Mouse (Mus musculus) CH12.LX (cell line): ENCODE data around the gene Arf6. TPM values are rescaled to one million over a fixed set of nuclear protein-coding genes. Genes with fewer than 3 reads are reported as not detected.
A peak's percentile ranks its signal among the peaks of the same experiment; 100 is the strongest.

Experiments
- DNase-seq: peaks from one replicate; pipeline ENCODE4 v3.0.0-alpha.2; 2013; ENCODE audit errors: extremely low read depth
- H3K27ac ChIP-seq: 2 replicates; pipeline ENCODE4 v1.5.1; 2012; ENCODE audit warnings: low read depth, mild to moderate bottlenecking, control low read depth, moderate library complexity; ENCODE audit not compliant: insufficient read depth
- H3K27me3 ChIP-seq: replicated peaks from 2 replicates; pipeline ENCODE3; 2012; ENCODE audit warnings: inconsistent platforms
- H3K36me3 ChIP-seq, 2 experiments: replicated peaks in 1 of 2; 2 replicates each; pipeline versions ENCODE3 to v1.6.1; 2012; ENCODE audit warnings: inconsistent platforms in 1 of 2, low read length in 1 of 2, mild to moderate bottlenecking in 1 of 2, mixed read lengths in 1 of 2, moderate library complexity in 1 of 2; ENCODE audit not compliant: control insufficient read depth in 1 of 2, insufficient read depth in 1 of 2
- H3K4me1 ChIP-seq, 2 experiments: 2 replicates each; pipeline ENCODE4 v1.6.1; 2012; ENCODE audit warnings: inconsistent platforms in 1 of 2, moderate library complexity in 1 of 2; ENCODE audit not compliant: insufficient read depth in 2 of 2, control insufficient read depth in 1 of 2
- H3K4me2 ChIP-seq: 2 replicates; pipeline ENCODE4 v1.6.1; 2012; ENCODE audit warnings: low read depth, mild to moderate bottlenecking, control low read depth; ENCODE audit not compliant: poor library complexity, insufficient read depth, severe bottlenecking
- H3K4me3 ChIP-seq, 3 experiments: fragments of 150-350 bp in 1 of 3; sonication (generic) in 1 of 3; replicated peaks in 1 of 3; 2 replicates each; pipeline versions ENCODE3 to v1.5.1; 2011 to 2012; ENCODE audit warnings: low read depth in 2 of 3, low read length in 2 of 3, mild to moderate bottlenecking in 2 of 3, moderate library complexity in 2 of 3, control low read depth in 1 of 3, improper control_type of control experiment in 1 of 3, inconsistent platforms in 1 of 3, mixed read lengths in 1 of 3; ENCODE audit not compliant: poor library complexity in 1 of 3
- H3K79me2 ChIP-seq: replicated peaks from 2 replicates; pipeline ENCODE4 v1.6.1; 2012; ENCODE audit warnings: mild to moderate bottlenecking, moderate library complexity; ENCODE audit not compliant: control insufficient read depth, poor library complexity, insufficient read depth, severe bottlenecking; ENCODE audit errors: extremely low read depth
- H3K9ac ChIP-seq: 2 replicates; pipeline ENCODE4 v1.6.1; 2012; ENCODE audit warnings: low read depth, mild to moderate bottlenecking, control low read depth, moderate library complexity; ENCODE audit not compliant: insufficient read depth
- H3K9me3 ChIP-seq: replicated peaks from 2 replicates; pipeline ENCODE3; 2012; ENCODE audit warnings: low read length, inconsistent platforms, mixed read lengths
- BHLHE40 ChIP-seq: IDR thresholded peaks from 2 replicates; pipeline ENCODE4 v1.6.1; 2011; ENCODE audit warnings: mild to moderate bottlenecking, low read depth, low read length, improper control_type of control experiment
- CHD1 ChIP-seq: IDR thresholded peaks from 2 replicates; pipeline ENCODE4 v1.6.1; 2012; ENCODE audit warnings: low read depth, low read length, improper control_type of control experiment, inconsistent platforms
- CHD2 ChIP-seq: IDR thresholded peaks from 2 replicates; pipeline ENCODE4 v1.6.1; 2011; ENCODE audit warnings: low read length, improper control_type of control experiment
- CTCF ChIP-seq, 2 experiments: IDR thresholded peaks in 1 of 2; conservative IDR thresholded peaks in 1 of 2; 2 replicates each; pipeline ENCODE4 v1.5.1; 2011 to 2012; ENCODE audit warnings: low read depth in 2 of 2, low read length in 2 of 2, improper control_type of control experiment in 1 of 2, inconsistent platforms in 1 of 2, mild to moderate bottlenecking in 1 of 2, moderate library complexity in 1 of 2
- E2F4 ChIP-seq: IDR thresholded peaks from 2 replicates; pipeline ENCODE4 v1.6.1; 2011; ENCODE audit warnings: low read depth, low read length, improper control_type of control experiment; ENCODE audit not compliant: insufficient replicate concordance
- ELF1 ChIP-seq: IDR thresholded peaks from 2 replicates; pipeline ENCODE4 v1.6.1; 2014; ENCODE audit warnings: low read depth, mild to moderate bottlenecking, inconsistent platforms, low read length, improper control_type of control experiment
- ETS1 ChIP-seq: conservative IDR thresholded peaks from 2 replicates; pipeline ENCODE4 v1.6.1; 2012; ENCODE audit warnings: low read depth, mild to moderate bottlenecking, inconsistent platforms, low read length, improper control_type of control experiment, moderate library complexity
- GABPA ChIP-seq: IDR thresholded peaks from 2 replicates; pipeline ENCODE4 v1.6.1; 2012; ENCODE audit warnings: low read depth, low read length, improper control_type of control experiment, inconsistent platforms; ENCODE audit not compliant: insufficient replicate concordance
- HCFC1 ChIP-seq: IDR thresholded peaks from 2 replicates; pipeline ENCODE4 v1.6.1; 2012; ENCODE audit warnings: low read depth, mild to moderate bottlenecking, inconsistent platforms, low read length, improper control_type of control experiment
- IRF4 ChIP-seq: IDR thresholded peaks from 2 replicates; pipeline ENCODE4 v1.6.1; 2014; ENCODE audit warnings: low read depth, mild to moderate bottlenecking, inconsistent platforms, low read length, improper control_type of control experiment
- JUN ChIP-seq: IDR thresholded peaks from 2 replicates; pipeline ENCODE4 v1.6.1; 2011; ENCODE audit warnings: low read depth, mild to moderate bottlenecking, low read length, improper control_type of control experiment, moderate library complexity; ENCODE audit not compliant: insufficient read depth
- JUND ChIP-seq: conservative IDR thresholded peaks from 2 replicates; pipeline ENCODE4 v1.6.1; 2011; ENCODE audit warnings: low read depth, low read length, improper control_type of control experiment
- KAT2A ChIP-seq: IDR thresholded peaks from 2 replicates; pipeline ENCODE4 v1.6.1; 2012; ENCODE audit warnings: low read length, improper control_type of control experiment, inconsistent platforms; ENCODE audit not compliant: insufficient replicate concordance
- MAFK ChIP-seq: IDR thresholded peaks from 2 replicates; pipeline ENCODE4 v1.6.1; 2011; ENCODE audit warnings: low read length, improper control_type of control experiment; ENCODE audit not compliant: insufficient replicate concordance
- MAX ChIP-seq: IDR thresholded peaks from 2 replicates; pipeline ENCODE4 v1.6.1; 2011; ENCODE audit warnings: low read length, improper control_type of control experiment
- MAZ ChIP-seq: IDR thresholded peaks from 2 replicates; pipeline ENCODE4 v1.6.1; 2012; ENCODE audit warnings: low read depth, mild to moderate bottlenecking, inconsistent platforms, low read length, improper control_type of control experiment, moderate library complexity
- MXI1 ChIP-seq: IDR thresholded peaks from 2 replicates; pipeline ENCODE4 v1.6.1; 2011; ENCODE audit warnings: mild to moderate bottlenecking, low read depth, low read length, improper control_type of control experiment
- MYC ChIP-seq: IDR thresholded peaks from 2 replicates; pipeline ENCODE4 v1.6.1; 2011; ENCODE audit warnings: low read depth, mild to moderate bottlenecking, improper control_type of control experiment, low read length
- NELFE ChIP-seq: IDR thresholded peaks from 2 replicates; pipeline ENCODE4 v1.6.1; 2011; ENCODE audit warnings: low read depth, low read length, improper control_type of control experiment
- NRF1 ChIP-seq: IDR thresholded peaks from 2 replicates; pipeline ENCODE4 v1.6.1; 2014; ENCODE audit warnings: low read depth, mild to moderate bottlenecking, inconsistent platforms, low read length, improper control_type of control experiment, moderate library complexity
- SMC3 ChIP-seq: IDR thresholded peaks from 2 replicates; pipeline ENCODE4 v1.6.1; 2011; ENCODE audit warnings: low read depth, low read length, improper control_type of control experiment
- TBP ChIP-seq: conservative IDR thresholded peaks from 2 replicates; pipeline ENCODE4 v1.6.1; 2011; ENCODE audit warnings: low read depth, low read length, improper control_type of control experiment
- TCF12 ChIP-seq: IDR thresholded peaks from 2 replicates; pipeline ENCODE4 v1.6.1; 2014; ENCODE audit warnings: low read depth, mild to moderate bottlenecking, inconsistent platforms, low read length, improper control_type of control experiment
- UBTF ChIP-seq: IDR thresholded peaks from 2 replicates; pipeline ENCODE4 v1.6.1; 2012; ENCODE audit warnings: low read depth, mild to moderate bottlenecking, inconsistent platforms, low read length, improper control_type of control experiment, moderate library complexity
- USF2 ChIP-seq: conservative IDR thresholded peaks from 2 replicates; pipeline ENCODE4 v1.6.1; 2011; ENCODE audit warnings: low read depth, low read length, improper control_type of control experiment
- ZC3H11A ChIP-seq: IDR thresholded peaks from 2 replicates; pipeline ENCODE4 v1.6.1; 2012; ENCODE audit warnings: low read depth, mild to moderate bottlenecking, inconsistent platforms, low read length, improper control_type of control experiment
- ZKSCAN1 ChIP-seq: IDR thresholded peaks from 2 replicates; pipeline ENCODE4 v1.6.1; 2012; ENCODE audit warnings: low read depth, inconsistent platforms, low read length, improper control_type of control experiment, borderline replicate concordance
- ZMIZ1 ChIP-seq: IDR thresholded peaks from 2 replicates; pipeline ENCODE4 v1.6.1; 2012; ENCODE audit warnings: low read depth, mild to moderate bottlenecking, inconsistent platforms, low read length, improper control_type of control experiment
- ZNF384 ChIP-seq: IDR thresholded peaks from 2 replicates; pipeline ENCODE4 v1.6.1; 2012; ENCODE audit warnings: low read depth, low read length, improper control_type of control experiment, inconsistent platforms
- dilution Hi-C: fragments of 300-500 bp; cut with MboI; formaldehyde crosslinking; loops from 2 replicates; pipeline ENCODE4 v1.14.3; 2020; ENCODE audit warnings: low sequenced_read_pairs; ENCODE audit not compliant: extremely low pct_unique_long_range_greater_than_20kb, extremely low pct_ligation_motif_present
- in situ Hi-C: fragments of 300-500 bp; cut with MboI; formaldehyde crosslinking; loops from 3 replicates; pipeline ENCODE4 v1.14.3; 2019; ENCODE audit warnings: low sequenced_read_pairs, low pct_ligation_motif_present, low pct_unique_long_range_greater_than_20kb, mixed read lengths
- polyA plus RNA-seq: library from polyadenylated mRNA; unstranded; fragments of >175 nt; gene quantifications from 2 replicates; pipeline ENCODE4 v1.2.1, GENCODE M21; 2012; ENCODE audit warnings: low read depth; ENCODE audit not compliant: insufficient read length
- total RNA-seq, 2 experiments: library from RNA; depleted of rRNA; stranded (reverse); fragments of 300-350 nt in 1 of 2; fragments of >200 nt in 1 of 2; gene quantifications; 2 replicates each; pipeline ENCODE4 v1.2.3; 2012 to 2014

Gene Arf6
- total and polyA plus RNA-seq, 3 experiments, result 258 to 375 (median 312) TPM

GRCm38 (mm10) chr12:69420716-69421115 lies 48.8 kb downstream of the Arf6 start:
- Histone ChIP-seq H3K27ac (peak overlapping the region; percentile 39), H3K4me2 (peak overlapping the region; percentile 57), H3K36me3 (peaks cover 0 to 4% of the 10 kb centered on the region in 2 experiments), H3K79me2 (no peaks in the 10 kb centered on the region), H3K9me3 (peaks cover 2% of the 10 kb centered on the region), H3K4me3 (peak overlapping the region in 2 of 3 experiments; percentile 7 to 16), H3K9ac (peak overlapping the region; percentile 82), H3K4me1 (peaks cover 24 to 68% of the 10 kb centered on the region in 2 experiments)
- dilution Hi-C loops (no loop called here), in situ Hi-C loops (no loop called here)
- TF ChIP-seq MAX (no peak), BHLHE40 (peak; percentile 78), CHD1 (no peak), ETS1 (peak; percentile 33; the same call in 1 of the 2 replicates), TBP (peak; percentile 70), TCF12 (0 out of 2 replicates have a peak, but pooled peaks have one; percentile 24), IRF4 (peak; percentile 31; the same call in 1 of the 2 replicates), ELF1 (0 out of 2 replicates have a peak, but pooled peaks have one; percentile 27)
- TF ChIP-seq, all 38 proteins: peak for 6
- no peaks in the 10 kb centered on the region for H3K27me3 ChIP-seq
- no peak for DNase-seq

GRCm38 (mm10) chr12:69422827-69423537 lies 51.0 kb downstream of the Arf6 start:
- peaks cover 2% of the 10 kb centered on the region for H3K9me3 ChIP-seq
- H3K9ac ChIP-seq, result no peak overlapping the region
- in situ Hi-C loops (no loop called here), dilution Hi-C loops (no loop called here)
- no peaks in the 10 kb centered on the region for H3K27me3 ChIP-seq
- peaks cover 0 to 4% of the 10 kb centered on the region in 2 experiments for H3K36me3 ChIP-seq
- no peak overlapping the region for H3K4me2 ChIP-seq
- no peak for DNase-seq
- no peak overlapping the region for H3K4me3 ChIP-seq
- no peak overlapping the region for H3K27ac ChIP-seq
- no peaks in the 10 kb centered on the region for H3K79me2 ChIP-seq
- H3K4me1 ChIP-seq, result peaks cover 13 to 58% of the 10 kb centered on the region in 2 experiments
- TF ChIP-seq JUND (no peak), MYC (0 out of 2 replicates have a peak, but pooled peaks have one; percentile 42), ZKSCAN1 (no peak), USF2 (no peak), ZMIZ1 (no peak), CHD2 (no peak), BHLHE40 (peak; percentile 42; the same call in 1 of the 2 replicates), HCFC1 (no peak; the same call in 1 of the 2 replicates), MAX (peak; percentile 63), JUN (no peak), SMC3 (no peak), MXI1 (no peak), MAFK (no peak), ZC3H11A (no peak), NRF1 (no peak), KAT2A (no peak), ETS1 (no peak), TBP (no peak), TCF12 (no peak), MAZ (no peak), CHD1 (no peak), ELF1 (peak; percentile 68), GABPA (no peak), UBTF (no peak), IRF4 (no peak), NELFE (no peak), E2F4 (no peak), CTCF (conservative IDR thresholded peaks at IDR 0.05 in 1 of 2, IDR thresholded peaks at IDR 0.05 in 1 of 2; ENCODE audit: low read depth in 2 of 2, low read length in 2 of 2) (no peak), ZNF384 (no peak)
